Mouse (Mus musculus) T-cell, adult 66 days (primary cell): ENCODE measurements around the gene Slc35d2. TPM values are rescaled to one million over a fixed set of nuclear protein-coding genes. Genes with fewer than 3 reads are reported as not detected.

ENCODE experiments used
- total RNA-seq, 2 experiments: library from RNA; stranded (reverse); gene quantifications; 3 replicates in 1 of 2; 4 replicates in 1 of 2; pipeline ENCODE4 v1.2.4; 2023

Gene Slc35d2
- 10 to 100 TPM; 17.7 to 17.9 TPM for total RNA-seq

DNA sequence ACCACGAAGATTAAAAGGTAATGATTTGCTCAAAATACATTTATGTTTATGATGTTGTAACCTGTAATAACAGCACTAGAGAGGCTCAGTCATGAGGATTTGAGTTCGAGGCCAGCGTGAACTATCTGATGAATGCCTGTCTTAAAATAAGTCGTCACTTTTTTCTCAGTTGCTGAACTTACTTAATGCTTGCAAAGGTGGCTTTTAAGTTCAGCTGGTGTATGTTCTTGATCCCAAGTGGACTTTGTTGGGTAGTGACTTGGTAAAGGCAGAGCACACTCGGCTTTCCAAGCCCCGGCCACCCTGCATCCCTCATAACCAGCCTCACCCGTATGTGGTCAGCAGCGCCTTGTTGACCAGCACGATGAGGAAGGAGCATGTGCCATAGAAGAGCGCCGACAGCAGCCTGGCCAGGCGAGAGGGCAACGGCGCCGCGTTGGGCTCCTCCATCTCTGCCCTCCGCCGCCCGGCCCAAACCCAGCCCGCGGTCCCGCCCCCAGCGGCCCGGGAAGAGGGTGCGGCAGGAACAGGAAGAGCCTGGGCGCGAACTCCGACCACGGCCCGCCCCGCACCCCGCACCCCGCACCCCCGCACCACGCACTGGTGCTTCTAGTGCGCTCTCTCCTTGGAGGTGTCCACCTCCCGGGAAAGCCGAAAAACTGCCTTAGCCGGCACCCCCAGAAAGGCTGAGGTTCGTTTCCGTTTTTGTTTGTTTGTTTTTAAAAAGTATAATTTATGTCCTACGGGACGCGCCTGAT, at the start of gene Slc35d2:
Slc35d2 (minus strand) TSS at position 511 of the 758 bp plus-strand sequence.

DNA sequence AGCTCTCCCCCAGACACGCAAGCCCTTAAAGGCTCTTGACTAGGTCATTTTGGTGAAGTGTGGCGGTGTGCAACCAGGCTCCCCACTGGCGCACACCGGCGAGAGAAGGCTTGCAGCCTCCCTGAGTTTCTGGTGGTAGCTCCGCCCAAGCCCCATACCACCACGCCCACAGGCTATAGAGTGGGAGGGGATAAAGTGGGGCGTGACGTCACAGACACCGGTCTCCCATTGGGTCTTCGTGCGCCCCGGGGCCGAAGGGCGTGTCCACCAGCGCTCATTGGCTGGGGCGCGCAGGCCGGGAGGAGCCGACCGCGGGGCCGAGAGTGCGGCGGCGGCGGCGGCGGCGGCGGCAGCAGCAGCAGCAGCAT, 32.4 kb upstream of the Slc35d2 start, which contains the start of gene Habp4:
Habp4 (plus strand) TSS at position 277 of the 368 bp plus-strand sequence.

GRCm38 (mm10) chr13:64153083-64153682, 24.0 kb upstream of the Slc35d2 start, which contains the start of gene Zfp367:
TSS of gene Zfp367 (minus strand) at chr13:64153202.

GRCm38 (mm10) chr13:64089130-64089529, 40.0 kb downstream of the Slc35d2 start, which contains the start of gene Hsd17b3:
TSS of gene Hsd17b3 (minus strand) at chr13:64089230.

Other genes starting within 250 kb of the Slc35d2 start
- gene Hsd17b3, start 40.1 kb downstream of the Slc35d2 start, total RNA-seq: not detected
- 10 to 100 TPM in 1 of 2 experiments, 1 to 10 TPM in 1; 9.7 to 13.3 TPM for gene Zfp367, start 23.8 kb upstream of the Slc35d2 start, total RNA-seq
- gene Habp4, start 32.5 kb upstream of the Slc35d2 start, total RNA-seq: 10 to 100 TPM; 18.6 to 21.8 TPM
- gene Cdc14b, start 145.9 kb upstream of the Slc35d2 start, total RNA-seq: 10 to 100 TPM; 28.0 to 35.5 TPM
- 10 to 100 TPM; 61.7 to 63.1 TPM for gene Aaed1, start 183.3 kb upstream of the Slc35d2 start, total RNA-seq
- 10 to 100 TPM; 30.1 to 33.5 TPM for gene Ctsl, start 241.5 kb upstream of the Slc35d2 start, total RNA-seq